Mouse (Mus musculus): ENCODE data around the gene Ubr7. TPM values are rescaled to one million over a fixed set of nuclear protein-coding genes. Genes with fewer than 3 reads are reported as not detected.
A peak's percentile ranks its signal among the peaks of the same experiment; 100 is the strongest.

The Ubr7 gene
- polyA plus RNA-seq, 2 experiments = 39.9 to 48.2 TPM

DNA sequence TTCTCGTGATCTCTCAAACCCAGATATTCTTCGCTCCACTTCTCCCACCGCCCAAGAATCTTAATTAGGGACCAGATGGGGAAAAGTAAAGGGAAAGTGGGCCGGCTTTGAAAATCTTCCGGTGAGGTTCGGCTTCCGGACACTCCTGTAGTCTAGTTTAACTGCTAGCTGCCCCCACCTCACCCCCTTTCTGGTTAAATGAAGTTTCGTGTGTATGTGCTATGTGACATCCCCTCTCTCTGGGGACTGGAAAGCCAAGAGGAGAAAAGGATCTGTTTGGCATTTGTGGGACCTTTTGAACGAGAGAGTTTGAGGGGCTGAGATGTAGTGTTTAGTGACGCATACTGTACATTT is 613 bp downstream of the Ubr7 start, which contains the start of gene Gm20604:
TSS of gene Gm20604 (minus strand) at position 270 of the 354 bp plus-strand sequence.
- H3K4me2 ChIP-seq (replicated peaks; ENCODE audit: low read depth, low read length, severe bottlenecking) = peak within 1 kb of the TSS; percentile 79
- no peaks in the 10 kb centered on the region for H3K27me3 ChIP-seq (ENCODE audit: control insufficient read depth, insufficient read depth, low read length)
- peak within 1 kb of the TSS; percentile 77 for H3K9ac ChIP-seq (ENCODE audit: low read depth, low read length, severe bottlenecking)
- TF ChIP-seq POLR2A (IDR thresholded peaks at IDR 0.05; ENCODE audit: borderline replicate concordance, extremely low read depth, insufficient read depth, insufficient read length) = no peak
- no peak for DNase-seq (ENCODE audit: low spot score)
- WGBS = under 1% methylated on average over 10 of the region's 10 CpGs
- H3K36me3 ChIP-seq (ENCODE audit: control insufficient read depth, insufficient read depth, low read length) = peaks cover 13% of the 10 kb centered on the region
- no peaks in the 10 kb centered on the region for H3K9me3 ChIP-seq (ENCODE audit: control insufficient read depth, low read length)
- no peak for ATAC-seq (ENCODE audit: low FRiP score, low read depth)
- H3K4me1 ChIP-seq (ENCODE audit: control insufficient read depth, insufficient read depth, low read length) = peaks cover 18% of the 10 kb centered on the region
- peak within 1 kb of the TSS; percentile 89 for H3K4me3 ChIP-seq (replicated peaks; ENCODE audit: low read length)
- peak within 1 kb of the TSS; percentile 83 for H3K27ac ChIP-seq (replicated peaks; ENCODE audit: low read depth, low read length)

GRCm38 (mm10) chr12:102758936-102759335 is 1.2 kb downstream of the Ubr7 start:
- ATAC-seq (ENCODE audit: low FRiP score, low read depth) (no peak), DNase-seq (ENCODE audit: low spot score) (no peak)
- Histone ChIP-seq H3K9me3 (ENCODE audit: control insufficient read depth, low read length) (no peaks in the 10 kb centered on the region), H3K36me3 (ENCODE audit: control insufficient read depth, insufficient read depth, low read length) (peaks cover 17% of the 10 kb centered on the region), H3K4me3 (replicated peaks; ENCODE audit: low read length) (peak overlapping the region; percentile 89), H3K9ac (ENCODE audit: low read depth, low read length, severe bottlenecking) (peak overlapping the region; percentile 77), H3K27me3 (ENCODE audit: control insufficient read depth, insufficient read depth, low read length) (no peaks in the 10 kb centered on the region), H3K4me1 (ENCODE audit: control insufficient read depth, insufficient read depth, low read length) (peaks cover 18% of the 10 kb centered on the region), H3K4me2 (replicated peaks; ENCODE audit: low read depth, low read length, severe bottlenecking) (peak overlapping the region; percentile 79), H3K27ac (replicated peaks; ENCODE audit: low read depth, low read length) (no peak overlapping the region)
- 4% methylated on average over 5 of the region's 5 CpGs for WGBS
- no peak for TF ChIP-seq POLR2A (IDR thresholded peaks at IDR 0.05; ENCODE audit: borderline replicate concordance, extremely low read depth, insufficient read depth, insufficient read length)

DNA sequence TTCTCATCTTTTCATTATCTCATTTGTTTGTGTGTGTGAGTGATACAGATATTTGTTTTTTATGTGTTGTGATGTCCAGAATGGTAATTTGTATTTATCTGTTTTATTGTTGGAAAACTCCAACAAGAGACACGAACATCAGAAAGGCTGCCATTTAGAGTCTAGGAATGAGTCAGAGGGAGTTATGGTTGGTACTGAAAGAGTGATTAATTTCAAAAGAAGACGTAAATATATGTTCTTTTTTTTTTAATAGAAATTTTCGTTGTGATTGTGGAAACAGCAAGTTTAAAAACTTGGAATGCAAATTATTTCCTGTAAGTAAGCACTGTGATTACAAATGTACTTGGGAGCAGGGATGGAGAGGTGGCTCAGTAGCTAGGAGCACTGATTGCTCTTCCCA is 3.9 kb downstream of the Ubr7 start:
- Histone ChIP-seq H3K4me2 (replicated peaks; ENCODE audit: low read depth, low read length, severe bottlenecking) (no peak overlapping the region), H3K9me3 (ENCODE audit: control insufficient read depth, low read length) (no peaks in the 10 kb centered on the region), H3K27ac (replicated peaks; ENCODE audit: low read depth, low read length) (no peak overlapping the region), H3K27me3 (ENCODE audit: control insufficient read depth, insufficient read depth, low read length) (no peaks in the 10 kb centered on the region), H3K4me1 (ENCODE audit: control insufficient read depth, insufficient read depth, low read length) (peaks cover 13% of the 10 kb centered on the region), H3K36me3 (ENCODE audit: control insufficient read depth, insufficient read depth, low read length) (peaks cover 40% of the 10 kb centered on the region), H3K9ac (ENCODE audit: low read depth, low read length, severe bottlenecking) (no peak overlapping the region), H3K4me3 (replicated peaks; ENCODE audit: low read length) (no peak overlapping the region)
- ATAC-seq (ENCODE audit: low FRiP score, low read depth) (no peak), DNase-seq (ENCODE audit: low spot score) (no peak)
- 90% methylated on average over 3 of the region's 3 CpGs for WGBS
- TF ChIP-seq POLR2A (IDR thresholded peaks at IDR 0.05; ENCODE audit: borderline replicate concordance, extremely low read depth, insufficient read depth, insufficient read length) = no peak

- no peak overlapping the region for H3K4me2 ChIP-seq (replicated peaks; ENCODE audit: low read depth, low read length, severe bottlenecking)
- no peaks in the 10 kb centered on the region for H3K9me3 ChIP-seq (ENCODE audit: control insufficient read depth, low read length)
- peaks cover 59% of the 10 kb centered on the region for H3K36me3 ChIP-seq (ENCODE audit: control insufficient read depth, insufficient read depth, low read length)
- no peak overlapping the region for H3K27ac ChIP-seq (replicated peaks; ENCODE audit: low read depth, low read length)
- ATAC-seq (ENCODE audit: low FRiP score, low read depth) (no peak), DNase-seq (ENCODE audit: low spot score) (no peak)
- H3K27me3 ChIP-seq (ENCODE audit: control insufficient read depth, insufficient read depth, low read length) = no peaks in the 10 kb centered on the region
- H3K9ac ChIP-seq (ENCODE audit: low read depth, low read length, severe bottlenecking) = no peak overlapping the region
- H3K4me1 ChIP-seq (ENCODE audit: control insufficient read depth, insufficient read depth, low read length) = peaks cover 7% of the 10 kb centered on the region
- no peak for TF ChIP-seq POLR2A (IDR thresholded peaks at IDR 0.05; ENCODE audit: borderline replicate concordance, extremely low read depth, insufficient read depth, insufficient read length)
- no peak overlapping the region for H3K4me3 ChIP-seq (replicated peaks; ENCODE audit: low read length)
These were observed 5.9 kb downstream of the Ubr7 start for GRCm38 (mm10) chr12:102763696-102764095.

DNA sequence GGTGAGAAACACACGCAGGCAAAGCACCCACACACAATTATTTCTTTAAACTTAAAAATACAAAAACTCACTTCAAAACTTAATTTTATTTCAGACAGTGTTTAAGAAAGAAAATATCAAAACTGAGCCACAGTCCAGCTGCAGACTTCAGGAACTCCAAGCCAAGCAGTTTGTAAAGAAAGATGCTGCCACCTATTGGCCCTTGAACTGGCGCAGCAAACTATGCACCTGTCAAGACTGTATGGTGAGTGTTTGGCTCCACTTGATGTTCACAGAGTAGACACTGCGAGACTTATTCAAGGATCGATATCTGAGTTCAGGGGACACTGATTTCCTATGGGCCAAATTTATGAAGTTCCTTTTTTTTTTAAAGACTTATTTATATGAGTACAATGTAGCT is 11.2 kb downstream of the Ubr7 start:
- no peaks in the 10 kb centered on the region for H3K27me3 ChIP-seq (ENCODE audit: control insufficient read depth, insufficient read depth, low read length)
- no peaks in the 10 kb centered on the region for H3K4me1 ChIP-seq (ENCODE audit: control insufficient read depth, insufficient read depth, low read length)
- no peak for DNase-seq (ENCODE audit: low spot score)
- TF ChIP-seq POLR2A (IDR thresholded peaks at IDR 0.05; ENCODE audit: borderline replicate concordance, extremely low read depth, insufficient read depth, insufficient read length) = no peak
- H3K4me3 ChIP-seq (replicated peaks; ENCODE audit: low read length) = no peak overlapping the region
- peaks cover 92% of the 10 kb centered on the region for H3K36me3 ChIP-seq (ENCODE audit: control insufficient read depth, insufficient read depth, low read length)
- no peak for ATAC-seq (ENCODE audit: low FRiP score, low read depth)
- no peak overlapping the region for H3K9ac ChIP-seq (ENCODE audit: low read depth, low read length, severe bottlenecking)
- no peak overlapping the region for H3K27ac ChIP-seq (replicated peaks; ENCODE audit: low read depth, low read length)
- WGBS = 92% methylated on average over 4 of the region's 4 CpGs
- no peaks in the 10 kb centered on the region for H3K9me3 ChIP-seq (ENCODE audit: control insufficient read depth, low read length)
- no peak overlapping the region for H3K4me2 ChIP-seq (replicated peaks; ENCODE audit: low read depth, low read length, severe bottlenecking)

- Histone ChIP-seq H3K36me3 (ENCODE audit: control insufficient read depth, insufficient read depth, low read length) (peaks cover 95% of the 10 kb centered on the region), H3K27me3 (ENCODE audit: control insufficient read depth, insufficient read depth, low read length) (no peaks in the 10 kb centered on the region), H3K4me2 (replicated peaks; ENCODE audit: low read depth, low read length, severe bottlenecking) (no peak overlapping the region), H3K27ac (replicated peaks; ENCODE audit: low read depth, low read length) (no peak overlapping the region), H3K9me3 (ENCODE audit: control insufficient read depth, low read length) (no peaks in the 10 kb centered on the region), H3K9ac (ENCODE audit: low read depth, low read length, severe bottlenecking) (no peak overlapping the region), H3K4me1 (ENCODE audit: control insufficient read depth, insufficient read depth, low read length) (no peaks in the 10 kb centered on the region), H3K4me3 (replicated peaks; ENCODE audit: low read length) (no peak overlapping the region)
- no peak for DNase-seq (ENCODE audit: low spot score)
- 94% methylated on average over 8 of the region's 8 CpGs for WGBS
- ATAC-seq (ENCODE audit: low FRiP score, low read depth) = no peak
- TF ChIP-seq POLR2A (IDR thresholded peaks at IDR 0.05; ENCODE audit: borderline replicate concordance, extremely low read depth, insufficient read depth, insufficient read length) = no peak
These were observed 13.8 kb downstream of the Ubr7 start for GRCm38 (mm10) chr12:102771601-102772000.
